Mouse (Mus musculus): Measurements from ENCODE around the gene 1700092M07Rik. TPM values are rescaled to one million over a fixed set of nuclear protein-coding genes. Genes with fewer than 3 reads are reported as not detected.
"Not testable (repeated sequence)": the region's sequence is repeated elsewhere in the genome, so short reads cannot be mapped to it uniquely, and the experiment has no call there.

The 1700092M07Rik gene
- polyA plus RNA-seq, 1 experiment from 2014 or later = 0.82 TPM

- 61% methylated on average over 10 of the region's 10 CpGs for WGBS
- ATAC-seq (no peak), DNase-seq (ENCODE audit: low spot score) (no peak)
- H3K4me3 ChIP-seq (ENCODE audit: low read depth, low read length) = no peak overlapping the region
- H3K9me3 ChIP-seq (ENCODE audit: low read length) = no peaks in the 10 kb centered on the region
- no peak overlapping the region for H3K4me2 ChIP-seq (replicated peaks; ENCODE audit: low read depth, low read length)
- no peaks in the 10 kb centered on the region for H3K27me3 ChIP-seq (replicated peaks; ENCODE audit: insufficient read depth, low read length)
- H3K4me1 ChIP-seq (ENCODE audit: insufficient read depth, low read depth, low read length) = peaks cover 18% of the 10 kb centered on the region; the same call in 1 of the 2 replicates
- H3K36me3 ChIP-seq (ENCODE audit: insufficient read depth, low read length) = peaks cover 9% of the 10 kb centered on the region; the same call in 1 of the 2 replicates
- H3K27ac ChIP-seq (ENCODE audit: low read length) = no peak overlapping the region
- peak; percentile 35 for TF ChIP-seq CTCF (IDR thresholded peaks at IDR 0.05)
- TF ChIP-seq EP300 (IDR thresholded peaks at IDR 0.05) = no peak
- no peak overlapping the region for H3K9ac ChIP-seq (replicated peaks; ENCODE audit: low read depth)
Observed at GRCm38 (mm10) chr19:8714653-8715481, 25.7 kb upstream of the 1700092M07Rik start.

- WGBS = 83% methylated on average over 10 of the region's 10 CpGs
- H3K4me3 ChIP-seq (ENCODE audit: low read depth, low read length) = no peak overlapping the region
- no peaks in the 10 kb centered on the region for H3K9me3 ChIP-seq (ENCODE audit: low read length)
- peaks cover 5% of the 10 kb centered on the region; the same call in 1 of the 2 replicates for H3K36me3 ChIP-seq (ENCODE audit: insufficient read depth, low read length)
- no peak for TF ChIP-seq EP300 (IDR thresholded peaks at IDR 0.05)
- no peak for TF ChIP-seq CTCF (IDR thresholded peaks at IDR 0.05)
- no peak overlapping the region for H3K4me2 ChIP-seq (replicated peaks; ENCODE audit: low read depth, low read length)
- DNase-seq (ENCODE audit: low spot score) = no peak
- H3K27me3 ChIP-seq (replicated peaks; ENCODE audit: insufficient read depth, low read length) = no peaks in the 10 kb centered on the region
- no peak overlapping the region for H3K9ac ChIP-seq (replicated peaks; ENCODE audit: low read depth)
- no peak overlapping the region for H3K27ac ChIP-seq (ENCODE audit: low read length)
- H3K4me1 ChIP-seq (ENCODE audit: insufficient read depth, low read depth, low read length) = peaks cover 8% of the 10 kb centered on the region; the same call in 1 of the 2 replicates
- no peak for ATAC-seq
Observed at GRCm38 (mm10) chr19:8715868-8716766, 24.4 kb upstream of the 1700092M07Rik start.

GRCm38 (mm10) chr19:8716767-8717475 lies 23.6 kb upstream of the 1700092M07Rik start:
- WGBS = 76% methylated on average over 8 of the region's 10 CpGs
- no peak for DNase-seq (ENCODE audit: low spot score)
- Histone ChIP-seq H3K4me2 (replicated peaks; ENCODE audit: low read depth, low read length) (no peak overlapping the region), H3K9ac (replicated peaks; ENCODE audit: low read depth) (no peak overlapping the region), H3K36me3 (ENCODE audit: insufficient read depth, low read length) (no peaks in the 10 kb centered on the region), H3K9me3 (ENCODE audit: low read length) (no peaks in the 10 kb centered on the region), H3K4me3 (ENCODE audit: low read depth, low read length) (no peak overlapping the region), H3K27me3 (replicated peaks; ENCODE audit: insufficient read depth, low read length) (no peaks in the 10 kb centered on the region), H3K4me1 (ENCODE audit: insufficient read depth, low read depth, low read length) (peaks cover 2% of the 10 kb centered on the region; the same call in 1 of the 2 replicates), H3K27ac (ENCODE audit: low read length) (no peak overlapping the region)
- no peak for TF ChIP-seq EP300 (IDR thresholded peaks at IDR 0.05)
- TF ChIP-seq CTCF (IDR thresholded peaks at IDR 0.05) = no peak
- ATAC-seq = no peak

GRCm38 (mm10) chr19:8718357-8718756 lies 22.2 kb upstream of the 1700092M07Rik start:
- Histone ChIP-seq H3K36me3 (ENCODE audit: insufficient read depth, low read length) (no peaks in the 10 kb centered on the region), H3K4me1 (ENCODE audit: insufficient read depth, low read depth, low read length) (no peaks in the 10 kb centered on the region), H3K9me3 (ENCODE audit: low read length) (no peaks in the 10 kb centered on the region), H3K27me3 (replicated peaks; ENCODE audit: insufficient read depth, low read length) (no peaks in the 10 kb centered on the region), H3K27ac (ENCODE audit: low read length) (no peak overlapping the region), H3K4me3 (ENCODE audit: low read depth, low read length) (no peak overlapping the region), H3K4me2 (replicated peaks; ENCODE audit: low read depth, low read length) (no peak overlapping the region), H3K9ac (replicated peaks; ENCODE audit: low read depth) (no peak overlapping the region)
- TF ChIP-seq CTCF (IDR thresholded peaks at IDR 0.05) (peak; percentile 91), EP300 (IDR thresholded peaks at IDR 0.05) (no peak)
- DNase-seq (ENCODE audit: low spot score) (peak; percentile 90), ATAC-seq (no peak)
- 62% methylated on average over 3 of the region's 3 CpGs for WGBS

- H3K27ac ChIP-seq (ENCODE audit: low read length); H3K9ac ChIP-seq (replicated peaks; ENCODE audit: low read depth); H3K9me3 ChIP-seq (ENCODE audit: low read length); H3K4me1 ChIP-seq (ENCODE audit: insufficient read depth, low read depth, low read length); H3K4me2 ChIP-seq (replicated peaks; ENCODE audit: low read depth, low read length); H3K4me3 ChIP-seq (ENCODE audit: low read depth, low read length); ATAC-seq; H3K27me3 ChIP-seq (replicated peaks; ENCODE audit: insufficient read depth, low read length); H3K36me3 ChIP-seq (ENCODE audit: insufficient read depth, low read length); DNase-seq (ENCODE audit: low spot score): not testable (repeated sequence)
- peak; percentile 39 for TF ChIP-seq CTCF (IDR thresholded peaks at IDR 0.05)
Observed at GRCm38 (mm10) chr19:8719037-8719436, 21.5 kb upstream of the 1700092M07Rik start.
